Mouse (Mus musculus): ENCODE measurements around the gene Aptx. TPM values are rescaled to one million over a fixed set of nuclear protein-coding genes. Genes with fewer than 3 reads are reported as not detected.
A peak's percentile ranks its signal among the peaks of the same experiment; 100 is the strongest.

Aptx gene
- polyA plus RNA-seq, 1 experiment from 2014 or later, result 41.2 TPM

DNA sequence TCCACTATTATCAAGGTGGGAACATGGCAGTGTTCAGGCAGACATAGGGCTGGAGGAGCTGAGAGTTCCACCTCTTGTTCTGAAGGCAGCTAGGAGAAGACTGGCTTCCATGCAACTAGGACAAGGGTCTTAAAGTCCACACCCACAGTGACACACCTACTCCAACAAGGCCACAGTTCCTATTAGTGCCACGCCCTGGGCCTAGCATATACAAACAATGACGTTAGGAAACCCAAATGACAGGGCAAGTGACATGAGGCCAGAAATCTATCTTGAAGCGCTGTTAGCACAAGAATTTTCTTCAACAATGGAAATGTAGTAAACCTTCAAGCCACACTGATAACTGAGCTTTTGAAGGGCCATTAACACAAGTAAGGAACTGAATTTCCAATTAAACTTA lies 1.2 kb downstream of the Aptx start:
- Histone ChIP-seq H3K27me3 (replicated peaks) (no peaks in the 10 kb centered on the region), H3K4me1 (peaks cover 25% of the 10 kb centered on the region), H3K9me3 (replicated peaks) (no peaks in the 10 kb centered on the region), H3K9ac (replicated peaks) (peak overlapping the region; percentile 69; the same call in 1 of the 2 replicates), H3K4me3 (replicated peaks) (peak overlapping the region; percentile 75), H3K36me3 (peaks cover 2% of the 10 kb centered on the region; the same call in 1 of the 2 replicates), H3K4me2 (peak overlapping the region; percentile 66), H3K27ac (replicated peaks) (peak overlapping the region; percentile 98; the same call in 1 of the 2 replicates)
- ATAC-seq (ENCODE audit: low FRiP score), result no peak
- WGBS, result 89% methylated on average over 3 of the region's 3 CpGs

- H3K4me1 ChIP-seq, result peaks cover 25% of the 10 kb centered on the region
- no peak overlapping the region for H3K9ac ChIP-seq (replicated peaks)
- no peak overlapping the region for H3K4me2 ChIP-seq
- H3K36me3 ChIP-seq, result peaks cover 14% of the 10 kb centered on the region
- no peak for ATAC-seq (ENCODE audit: low FRiP score)
- no peaks in the 10 kb centered on the region for H3K9me3 ChIP-seq (replicated peaks)
- no peaks in the 10 kb centered on the region for H3K27me3 ChIP-seq (replicated peaks)
- no peak overlapping the region for H3K4me3 ChIP-seq (replicated peaks)
- H3K27ac ChIP-seq (replicated peaks), result no peak overlapping the region
- 91% methylated on average over 8 of the region's 8 CpGs for WGBS
These were observed 2.8 kb downstream of the Aptx start for GRCm38 (mm10) chr4:40700216-40700615.

DNA sequence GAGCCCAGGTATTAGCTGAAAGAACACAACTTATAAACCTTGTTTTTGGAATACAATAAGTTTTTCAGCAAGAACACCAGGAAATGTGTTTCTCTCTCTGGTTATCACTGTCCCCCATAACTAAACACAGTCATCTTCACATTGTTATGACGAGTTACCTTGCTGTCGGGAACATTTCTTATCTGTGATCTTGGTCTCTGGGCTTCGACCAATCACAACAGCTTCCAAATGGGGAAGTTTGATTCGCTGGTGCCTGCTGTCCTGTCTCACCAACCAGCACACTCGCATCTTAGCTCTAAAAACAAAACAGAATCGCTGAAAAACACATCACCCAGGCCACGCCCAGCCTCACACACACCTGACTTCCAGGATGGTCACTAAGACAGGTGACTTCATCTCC lies 5.9 kb downstream of the Aptx start:
- no peak for ATAC-seq (ENCODE audit: low FRiP score)
- Histone ChIP-seq H3K27ac (replicated peaks) (no peak overlapping the region), H3K4me1 (peaks cover 9% of the 10 kb centered on the region), H3K4me3 (replicated peaks) (no peak overlapping the region), H3K36me3 (peaks cover 41% of the 10 kb centered on the region), H3K9me3 (replicated peaks) (no peaks in the 10 kb centered on the region), H3K27me3 (replicated peaks) (no peaks in the 10 kb centered on the region), H3K9ac (replicated peaks) (no peak overlapping the region), H3K4me2 (no peak overlapping the region)
- 87% methylated on average over 7 of the region's 7 CpGs for WGBS

- WGBS, result 90% methylated on average over 11 of the region's 11 CpGs
- Histone ChIP-seq H3K4me2 (no peak overlapping the region), H3K4me1 (no peaks in the 10 kb centered on the region), H3K27ac (replicated peaks) (no peak overlapping the region), H3K9me3 (replicated peaks) (no peaks in the 10 kb centered on the region), H3K27me3 (replicated peaks) (no peaks in the 10 kb centered on the region), H3K4me3 (replicated peaks) (no peak overlapping the region), H3K9ac (replicated peaks) (no peak overlapping the region), H3K36me3 (peaks cover 75% of the 10 kb centered on the region)
- ATAC-seq (ENCODE audit: low FRiP score), result no peak
These were observed 11.9 kb downstream of the Aptx start for GRCm38 (mm10) chr4:40691100-40691499.

- peaks cover 24% of the 10 kb centered on the region for H3K36me3 ChIP-seq
- 93% methylated on average over 2 of the region's 2 CpGs for WGBS
- H3K9ac ChIP-seq (replicated peaks), result no peak overlapping the region
- no peaks in the 10 kb centered on the region for H3K27me3 ChIP-seq (replicated peaks)
- H3K9me3 ChIP-seq (replicated peaks), result no peaks in the 10 kb centered on the region
- H3K27ac ChIP-seq (replicated peaks), result no peak overlapping the region
- ATAC-seq (ENCODE audit: low FRiP score), result no peak
- no peak overlapping the region for H3K4me3 ChIP-seq (replicated peaks)
- H3K4me1 ChIP-seq, result no peaks in the 10 kb centered on the region
- H3K4me2 ChIP-seq, result no peak overlapping the region
These were observed 19.7 kb downstream of the Aptx start for GRCm38 (mm10) chr4:40683306-40683705.

GRCm38 (mm10) chr4:40682359-40682758 lies 20.6 kb downstream of the Aptx start:
- H3K9ac ChIP-seq (replicated peaks), result no peak overlapping the region
- no peaks in the 10 kb centered on the region for H3K27me3 ChIP-seq (replicated peaks)
- peaks cover 16% of the 10 kb centered on the region for H3K36me3 ChIP-seq
- H3K4me2 ChIP-seq, result no peak overlapping the region
- no peak for ATAC-seq (ENCODE audit: low FRiP score)
- H3K4me1 ChIP-seq, result no peaks in the 10 kb centered on the region
- H3K9me3 ChIP-seq (replicated peaks), result no peaks in the 10 kb centered on the region
- no peak overlapping the region for H3K4me3 ChIP-seq (replicated peaks)
- H3K27ac ChIP-seq (replicated peaks), result no peak overlapping the region
- WGBS, result 90% methylated on average over 5 of the region's 5 CpGs

DNA sequence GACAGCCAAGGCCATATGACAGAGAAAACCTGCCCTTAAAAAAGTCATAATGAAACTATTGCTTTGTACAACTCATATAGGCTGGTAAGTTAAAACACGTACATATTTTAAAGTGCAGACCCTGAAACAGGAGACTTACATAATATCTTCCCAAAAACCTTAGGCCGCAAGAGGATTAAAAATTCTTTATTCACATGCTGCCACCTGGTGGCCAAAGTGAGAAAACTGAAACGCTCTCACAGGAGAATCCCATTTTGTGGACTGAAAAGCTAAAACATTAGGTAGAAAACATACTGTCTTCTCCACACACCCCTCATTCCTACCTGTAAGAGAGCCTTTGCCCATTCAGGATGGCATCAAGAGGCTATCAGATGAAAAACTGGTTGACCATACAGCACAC lies 21.1 kb downstream of the Aptx start:
- ATAC-seq (ENCODE audit: low FRiP score), result peak; percentile 30; the same call in 1 of the 2 replicates
- WGBS, result 22% methylated on average over 3 of the region's 3 CpGs
- H3K27me3 ChIP-seq (replicated peaks), result no peaks in the 10 kb centered on the region
- no peak overlapping the region for H3K4me2 ChIP-seq
- no peak overlapping the region for H3K9ac ChIP-seq (replicated peaks)
- peaks cover 4% of the 10 kb centered on the region for H3K4me1 ChIP-seq
- no peak overlapping the region for H3K27ac ChIP-seq (replicated peaks)
- H3K4me3 ChIP-seq (replicated peaks), result no peak overlapping the region
- no peaks in the 10 kb centered on the region for H3K9me3 ChIP-seq (replicated peaks)
- H3K36me3 ChIP-seq, result peaks cover 14% of the 10 kb centered on the region

- Histone ChIP-seq H3K27me3 (replicated peaks) (no peaks in the 10 kb centered on the region), H3K4me2 (no peak overlapping the region), H3K9me3 (replicated peaks) (no peaks in the 10 kb centered on the region), H3K36me3 (0 out of 2 replicates have a peak, but pooled peaks cover 2% of the 10 kb centered on the region), H3K9ac (replicated peaks) (no peak overlapping the region), H3K4me3 (replicated peaks) (no peak overlapping the region), H3K27ac (replicated peaks) (no peak overlapping the region), H3K4me1 (peaks cover 12% of the 10 kb centered on the region)
- no peak for ATAC-seq (ENCODE audit: low FRiP score)
- WGBS, result 55% methylated on average over 5 of the region's 5 CpGs
These were observed 22.6 kb downstream of the Aptx start for GRCm38 (mm10) chr4:40680250-40680860.

GRCm38 (mm10) chr4:40677132-40677531 lies 25.9 kb downstream of the Aptx start:
- Histone ChIP-seq H3K4me2 (peak overlapping the region; percentile 41), H3K27me3 (replicated peaks) (no peaks in the 10 kb centered on the region), H3K27ac (replicated peaks) (no peak overlapping the region), H3K9ac (replicated peaks) (no peak overlapping the region), H3K36me3 (no peaks in the 10 kb centered on the region), H3K4me1 (peaks cover 12% of the 10 kb centered on the region), H3K4me3 (replicated peaks) (no peak overlapping the region), H3K9me3 (replicated peaks) (no peaks in the 10 kb centered on the region)
- 67% methylated on average over 5 of the region's 5 CpGs for WGBS
- ATAC-seq (ENCODE audit: low FRiP score), result peak; percentile 66; the same call in 1 of the 2 replicates

- peak; percentile 36; the same call in 1 of the 2 replicates for ATAC-seq (ENCODE audit: low FRiP score)
- H3K4me3 ChIP-seq (replicated peaks), result peak overlapping the region; percentile 4; the same call in 1 of the 2 replicates
- WGBS, result 21% methylated on average over 14 of the region's 14 CpGs
These were observed 26.7 kb downstream of the Aptx start for GRCm38 (mm10) chr4:40676338-40676737.

GRCm38 (mm10) chr4:40673526-40673925 lies 29.5 kb downstream of the Aptx start:
- no peak for ATAC-seq (ENCODE audit: low FRiP score)
- 95% methylated on average over 5 of the region's 5 CpGs for WGBS
- H3K4me3 ChIP-seq (replicated peaks), result no peak overlapping the region
- H3K9ac ChIP-seq (replicated peaks), result no peak overlapping the region
- H3K27me3 ChIP-seq (replicated peaks), result no peaks in the 10 kb centered on the region
- no peak overlapping the region for H3K4me2 ChIP-seq
- no peaks in the 10 kb centered on the region for H3K36me3 ChIP-seq
- H3K27ac ChIP-seq (replicated peaks), result no peak overlapping the region
- H3K4me1 ChIP-seq, result peaks cover 12% of the 10 kb centered on the region
- no peaks in the 10 kb centered on the region for H3K9me3 ChIP-seq (replicated peaks)

More at GRCm38 (mm10) chr4:40676338-40676737, 26.7 kb downstream of the Aptx start:
- Histone ChIP-seq H3K9me3 (replicated peaks) (no peaks in the 10 kb centered on the region), H3K4me1 (peaks cover 12% of the 10 kb centered on the region), H3K27me3 (replicated peaks) (no peaks in the 10 kb centered on the region), H3K4me2 (peak overlapping the region; percentile 41), H3K9ac (replicated peaks) (0 out of 2 replicates have a peak overlapping the region, but pooled peaks have one; percentile 0), H3K36me3 (no peaks in the 10 kb centered on the region), H3K27ac (replicated peaks) (no peak overlapping the region)

DNA sequence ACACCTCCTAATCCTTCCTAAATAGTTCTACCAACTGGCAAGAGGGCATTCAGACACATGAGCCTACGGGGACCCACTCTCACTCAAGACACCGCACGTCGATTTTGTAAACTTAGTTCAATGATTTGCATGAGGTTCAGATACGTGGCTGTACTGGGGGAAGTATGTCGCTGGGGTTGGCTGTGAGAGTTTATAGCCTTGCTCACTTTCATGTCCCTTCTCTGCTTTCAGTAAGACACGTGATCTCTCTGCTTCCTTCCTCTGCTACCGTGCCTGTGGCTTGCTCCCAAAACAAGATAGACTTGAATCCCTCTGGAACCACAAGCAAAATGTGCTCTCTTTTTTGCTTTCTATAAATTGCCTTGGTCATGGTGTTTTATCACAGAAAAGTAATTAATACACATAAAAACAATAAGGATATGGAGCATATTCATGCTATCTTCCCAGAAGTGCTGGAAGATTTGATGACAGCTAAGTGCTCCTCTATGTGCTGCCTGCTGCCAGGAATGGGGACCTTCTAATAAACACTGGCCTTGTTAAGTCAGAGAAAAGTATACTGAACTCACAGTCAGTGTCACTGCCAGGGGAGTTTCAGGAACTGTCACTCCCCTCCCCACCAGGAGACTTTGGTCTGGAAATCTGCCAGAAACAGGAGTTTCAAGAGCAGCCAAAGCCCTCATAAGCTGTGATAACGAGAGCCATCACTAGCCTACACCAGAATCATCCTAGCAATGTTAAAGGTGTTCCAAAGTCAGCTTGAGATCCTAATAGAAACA lies 36.6 kb downstream of the Aptx start:
- ATAC-seq (ENCODE audit: low FRiP score), result no peak
- WGBS, result 84% methylated on average over 9 of the region's 9 CpGs
- Histone ChIP-seq H3K27ac (replicated peaks) (no peak overlapping the region), H3K4me2 (no peak overlapping the region), H3K36me3 (no peaks in the 10 kb centered on the region), H3K9ac (replicated peaks) (no peak overlapping the region), H3K4me1 (no peaks in the 10 kb centered on the region), H3K4me3 (replicated peaks) (no peak overlapping the region), H3K9me3 (replicated peaks) (no peaks in the 10 kb centered on the region), H3K27me3 (replicated peaks) (no peaks in the 10 kb centered on the region)

All from neural tube, embryonic 15.5 days (tissue).